Mouse (Mus musculus): Measurements from ENCODE around the gene Tex10. TPM values are rescaled to one million over a fixed set of nuclear protein-coding genes. Genes with fewer than 3 reads are reported as not detected.
A peak's percentile ranks its signal among the peaks of the same experiment; 100 is the strongest.

Tex10 gene
- polyA plus RNA-seq, 1 experiment, result 3.0 TPM

GRCm38 (mm10) chr4:48472052-48472791, 1.0 kb downstream of the Tex10 start:
- Histone ChIP-seq H3K4me1 (ENCODE audit: control insufficient read depth, insufficient read depth, insufficient read length, low read length) (no peaks in the 10 kb centered on the region; the same call in none of the 2 replicates), H3K27ac (ENCODE audit: insufficient read depth, low read depth, low read length) (no peak overlapping the region), H3K36me3 (ENCODE audit: control insufficient read depth, insufficient read depth, low read length) (peaks cover 10% of the 10 kb centered on the region), H3K4me3 (ENCODE audit: low read depth, low read length) (peak overlapping the region; percentile 97), H3K27me3 (ENCODE audit: control insufficient read depth, insufficient read depth, low read length) (no peaks in the 10 kb centered on the region)
- TF ChIP-seq CTCF (IDR thresholded peaks at IDR 0.05; ENCODE audit: extremely low read depth, insufficient read length, insufficient replicate concordance, low read depth, low read length) (no peak), POLR2A (IDR thresholded peaks at IDR 0.05; ENCODE audit: low read depth, low read length) (no peak)
- WGBS, result 4% methylated on average over 12 of the region's 12 CpGs

- no peak overlapping the region for H3K27ac ChIP-seq (ENCODE audit: insufficient read depth, low read depth, low read length)
- H3K27me3 ChIP-seq (ENCODE audit: control insufficient read depth, insufficient read depth, low read length), result no peaks in the 10 kb centered on the region
- H3K4me1 ChIP-seq (ENCODE audit: control insufficient read depth, insufficient read depth, insufficient read length, low read length), result no peaks in the 10 kb centered on the region; the same call in none of the 2 replicates
- 32% methylated on average over 1 of the region's 1 CpGs for WGBS
- TF ChIP-seq CTCF (IDR thresholded peaks at IDR 0.05; ENCODE audit: extremely low read depth, insufficient read length, insufficient replicate concordance, low read depth, low read length), result no peak
- TF ChIP-seq POLR2A (IDR thresholded peaks at IDR 0.05; ENCODE audit: low read depth, low read length), result no peak
- H3K4me3 ChIP-seq (ENCODE audit: low read depth, low read length), result no peak overlapping the region
- peaks cover 17% of the 10 kb centered on the region for H3K36me3 ChIP-seq (ENCODE audit: control insufficient read depth, insufficient read depth, low read length)
These were observed 2.3 kb downstream of the Tex10 start for GRCm38 (mm10) chr4:48470977-48471376.

DNA sequence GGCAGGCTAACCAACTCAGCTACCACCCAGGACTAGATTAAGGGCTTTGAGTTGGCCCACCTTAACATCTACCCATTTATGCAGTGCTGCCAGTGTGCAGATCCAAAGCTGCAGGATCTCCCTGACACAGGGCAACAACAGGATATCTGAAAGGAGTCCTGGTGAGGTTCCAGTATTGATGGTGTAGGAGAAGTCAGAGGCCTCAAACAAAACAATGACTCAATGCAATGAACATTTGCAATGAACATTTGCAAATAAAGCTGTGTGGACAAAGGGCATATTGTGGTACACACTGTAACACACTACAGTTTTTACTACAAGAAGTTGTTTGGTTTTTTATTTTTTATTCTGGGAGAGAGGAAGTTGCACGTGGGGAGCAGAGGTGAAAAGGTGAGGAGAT, 12.2 kb downstream of the Tex10 start:
- H3K27me3 ChIP-seq (ENCODE audit: control insufficient read depth, insufficient read depth, low read length), result no peaks in the 10 kb centered on the region
- H3K27ac ChIP-seq (ENCODE audit: insufficient read depth, low read depth, low read length), result no peak overlapping the region
- H3K4me1 ChIP-seq (ENCODE audit: control insufficient read depth, insufficient read depth, insufficient read length, low read length), result no peaks in the 10 kb centered on the region
- TF ChIP-seq CTCF (IDR thresholded peaks at IDR 0.05; ENCODE audit: extremely low read depth, insufficient read length, insufficient replicate concordance, low read depth, low read length), result no peak
- H3K36me3 ChIP-seq (ENCODE audit: control insufficient read depth, insufficient read depth, low read length), result peaks cover 27% of the 10 kb centered on the region
- no peak overlapping the region for H3K4me3 ChIP-seq (ENCODE audit: low read depth, low read length)
- 52% methylated on average over 1 of the region's 1 CpGs for WGBS

GRCm38 (mm10) chr4:48458436-48458835, 14.8 kb downstream of the Tex10 start:
- H3K27me3 ChIP-seq (ENCODE audit: control insufficient read depth, insufficient read depth, low read length), result no peaks in the 10 kb centered on the region
- 81% methylated on average over 6 of the region's 6 CpGs for WGBS
- no peak overlapping the region for H3K27ac ChIP-seq (ENCODE audit: insufficient read depth, low read depth, low read length)
- H3K4me3 ChIP-seq (ENCODE audit: low read depth, low read length), result no peak overlapping the region
- H3K4me1 ChIP-seq (ENCODE audit: control insufficient read depth, insufficient read depth, insufficient read length, low read length), result no peaks in the 10 kb centered on the region
- H3K36me3 ChIP-seq (ENCODE audit: control insufficient read depth, insufficient read depth, low read length), result peaks cover 33% of the 10 kb centered on the region
- TF ChIP-seq CTCF (IDR thresholded peaks at IDR 0.05; ENCODE audit: extremely low read depth, insufficient read length, insufficient replicate concordance, low read depth, low read length) (no peak), POLR2A (IDR thresholded peaks at IDR 0.05; ENCODE audit: low read depth, low read length) (no peak)

DNA sequence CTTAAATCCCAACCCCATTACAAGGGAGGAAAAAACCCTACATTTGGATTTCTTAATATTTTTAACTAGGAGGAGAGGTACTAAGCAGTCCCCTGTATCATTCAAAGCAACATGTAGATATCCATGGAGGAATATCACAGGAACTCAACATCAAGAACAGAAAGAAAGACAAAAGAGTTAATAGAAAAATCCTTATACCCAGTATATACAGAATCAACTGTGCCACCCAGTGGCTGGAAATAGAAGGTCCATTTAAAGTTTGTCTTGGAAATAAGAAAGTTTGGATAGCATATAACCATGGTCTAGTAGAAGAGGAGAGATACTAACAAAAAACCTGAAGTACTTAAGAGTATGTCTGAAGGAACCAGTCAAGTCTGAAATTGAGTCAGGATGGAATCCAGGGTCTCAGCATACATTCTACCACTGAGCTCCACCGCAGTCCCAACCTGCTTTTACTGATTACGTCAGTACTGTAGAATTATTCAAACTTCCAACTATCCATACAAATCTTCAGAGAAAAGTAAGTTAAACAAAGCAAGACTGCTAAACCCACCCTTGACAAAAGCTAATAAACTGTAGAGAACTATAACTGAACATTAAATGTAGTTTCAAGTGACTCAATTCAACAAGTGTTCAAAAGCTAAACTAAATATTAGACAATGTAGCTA, 19.0 kb downstream of the Tex10 start:
- H3K27me3 ChIP-seq (ENCODE audit: control insufficient read depth, insufficient read depth, low read length), result no peaks in the 10 kb centered on the region
- no peaks in the 10 kb centered on the region for H3K4me1 ChIP-seq (ENCODE audit: control insufficient read depth, insufficient read depth, insufficient read length, low read length)
- H3K4me3 ChIP-seq (ENCODE audit: low read depth, low read length), result no peak overlapping the region
- peaks cover 35% of the 10 kb centered on the region for H3K36me3 ChIP-seq (ENCODE audit: control insufficient read depth, insufficient read depth, low read length)
- no peak for TF ChIP-seq POLR2A (IDR thresholded peaks at IDR 0.05; ENCODE audit: low read depth, low read length)
- no peak for TF ChIP-seq CTCF (IDR thresholded peaks at IDR 0.05; ENCODE audit: extremely low read depth, insufficient read length, insufficient replicate concordance, low read depth, low read length)
- 97% methylated on average over 2 of the region's 2 CpGs for WGBS
- H3K27ac ChIP-seq (ENCODE audit: insufficient read depth, low read depth, low read length), result no peak overlapping the region

DNA sequence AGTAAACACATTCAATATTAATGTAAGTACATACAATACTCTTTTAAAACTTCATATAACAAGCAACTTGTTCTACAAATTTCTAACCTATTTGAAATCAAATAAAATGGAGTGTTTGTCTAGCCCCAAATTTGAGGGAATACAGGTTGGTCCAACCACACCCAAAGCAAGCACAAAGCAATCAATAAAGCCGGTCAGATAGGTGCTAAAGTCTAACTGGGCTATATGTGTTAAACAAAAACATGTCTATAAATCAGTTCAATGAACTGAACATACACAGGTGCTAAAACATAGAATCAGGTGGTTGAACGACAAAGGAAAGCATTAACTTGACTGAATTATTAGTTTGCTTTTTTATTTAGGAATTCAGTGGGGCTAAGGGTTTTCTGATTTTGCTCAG, 45.2 kb downstream of the Tex10 start:
- H3K27me3 ChIP-seq (ENCODE audit: control insufficient read depth, insufficient read depth, low read length), result no peaks in the 10 kb centered on the region
- no peak overlapping the region for H3K4me3 ChIP-seq (ENCODE audit: low read depth, low read length)
- peaks cover 3% of the 10 kb centered on the region; the same call in 1 of the 2 replicates for H3K4me1 ChIP-seq (ENCODE audit: control insufficient read depth, insufficient read depth, insufficient read length, low read length)
- TF ChIP-seq POLR2A (IDR thresholded peaks at IDR 0.05; ENCODE audit: low read depth, low read length) (no peak), CTCF (IDR thresholded peaks at IDR 0.05; ENCODE audit: extremely low read depth, insufficient read length, insufficient replicate concordance, low read depth, low read length) (no peak)
- H3K36me3 ChIP-seq (ENCODE audit: control insufficient read depth, insufficient read depth, low read length), result peaks cover 34% of the 10 kb centered on the region
- WGBS, result 26% methylated on average over 2 of the region's 2 CpGs
- H3K27ac ChIP-seq (ENCODE audit: insufficient read depth, low read depth, low read length), result no peak overlapping the region

DNA sequence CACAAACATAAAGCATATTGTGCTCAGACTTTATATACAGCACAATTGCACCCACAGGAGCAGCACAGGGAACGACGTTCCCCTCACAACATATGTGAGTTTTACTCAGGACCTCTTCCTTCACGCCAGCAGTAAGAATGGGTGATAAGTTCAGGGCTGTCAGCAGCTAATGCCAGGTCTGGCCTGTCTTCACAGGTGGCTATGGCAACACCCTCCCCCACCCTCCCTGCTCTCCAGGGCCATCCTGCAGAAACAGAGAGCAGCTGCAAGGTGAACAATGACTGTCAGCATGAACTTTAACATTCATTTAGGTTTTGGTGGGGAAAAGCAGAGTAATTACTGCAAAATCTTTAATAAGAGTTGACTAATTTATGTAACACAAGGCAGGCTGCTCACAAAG, 45.8 kb downstream of the Tex10 start:
- Histone ChIP-seq H3K4me3 (ENCODE audit: low read depth, low read length) (no peak overlapping the region), H3K27me3 (ENCODE audit: control insufficient read depth, insufficient read depth, low read length) (no peaks in the 10 kb centered on the region), H3K4me1 (ENCODE audit: control insufficient read depth, insufficient read depth, insufficient read length, low read length) (peaks cover 3% of the 10 kb centered on the region; the same call in 1 of the 2 replicates), H3K27ac (ENCODE audit: insufficient read depth, low read depth, low read length) (no peak overlapping the region), H3K36me3 (ENCODE audit: control insufficient read depth, insufficient read depth, low read length) (peaks cover 29% of the 10 kb centered on the region)
- TF ChIP-seq POLR2A (IDR thresholded peaks at IDR 0.05; ENCODE audit: low read depth, low read length) (no peak), CTCF (IDR thresholded peaks at IDR 0.05; ENCODE audit: extremely low read depth, insufficient read length, insufficient replicate concordance, low read depth, low read length) (no peak)
- WGBS, result 32% methylated on average over 3 of the region's 3 CpGs
